Mouse (Mus musculus): ENCODE measurements around the gene Chm. TPM values are rescaled to one million over a fixed set of nuclear protein-coding genes. Genes with fewer than 3 reads are reported as not detected.
A peak's percentile ranks its signal among the peaks of the same experiment; 100 is the strongest.
"Not testable (repeated sequence)": the region's sequence is repeated elsewhere in the genome, so short reads cannot be mapped to it uniquely, and the experiment has no call there.

Chm gene
- 10 to 100 TPM; 36.5 to 50.9 (median 43.0) TPM for total RNA-seq (2022)

DNA sequence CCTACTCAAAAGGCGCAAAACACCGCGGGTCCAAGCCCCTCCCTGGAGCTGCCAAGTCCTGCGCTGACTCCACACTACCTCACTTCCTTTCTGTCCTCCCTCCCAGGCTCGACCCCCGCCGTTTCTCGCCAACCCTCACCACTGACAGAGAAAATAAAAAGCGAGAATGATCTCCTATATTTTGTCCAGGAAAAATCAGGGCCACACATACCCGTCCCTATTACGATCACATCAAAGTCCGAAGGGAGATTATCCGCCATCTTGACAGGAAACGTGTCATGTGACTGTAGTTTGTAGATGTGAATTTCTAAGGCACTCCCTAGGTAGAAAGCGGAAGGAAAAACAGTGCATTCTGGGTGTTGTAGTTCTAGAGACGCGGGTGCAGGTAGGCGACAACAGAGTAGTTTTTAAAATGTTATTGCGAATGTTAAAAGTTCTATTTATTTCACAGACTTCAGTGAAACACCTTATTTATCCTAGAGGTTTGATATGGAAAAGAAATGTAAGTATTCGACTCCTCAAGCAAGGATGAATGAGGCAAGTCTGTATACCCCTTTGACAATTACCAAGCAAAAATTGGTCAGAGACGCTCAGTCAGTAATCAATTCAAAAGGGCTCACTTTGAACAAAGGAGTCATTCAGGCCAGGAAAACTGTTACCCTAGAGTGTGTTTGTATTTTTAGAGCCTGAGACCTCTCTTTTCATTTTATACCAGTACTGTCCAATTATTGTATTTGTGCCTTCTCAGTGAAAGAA, at the start of gene Chm:
Gene Chm (minus strand): TSS at position 288 of the 756 bp plus-strand sequence.
- DNase-seq (ENCODE audit: low spot score in 2 of 2): peak; percentile 33 to 42

DNA sequence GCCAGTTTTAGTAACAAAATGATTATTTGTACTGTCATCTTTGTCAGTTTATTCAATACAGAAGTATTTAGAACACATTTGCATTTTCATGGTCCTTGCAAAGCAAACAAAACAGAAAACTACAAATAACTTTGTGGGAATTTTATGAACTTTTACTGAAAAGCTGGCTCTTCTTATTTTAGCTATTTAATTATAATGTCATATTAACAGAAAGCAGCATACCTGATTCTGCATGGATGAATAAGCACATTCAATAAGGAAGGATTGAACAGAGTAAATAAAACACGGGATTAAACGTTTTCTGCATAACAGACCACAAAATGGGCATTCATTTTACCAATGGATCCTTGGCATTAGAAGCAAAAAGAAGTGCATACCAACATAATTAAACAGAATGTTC, 8.6 kb upstream of the Chm start:
- DNase-seq (ENCODE audit: low spot score in 2 of 2): no peak

DNA sequence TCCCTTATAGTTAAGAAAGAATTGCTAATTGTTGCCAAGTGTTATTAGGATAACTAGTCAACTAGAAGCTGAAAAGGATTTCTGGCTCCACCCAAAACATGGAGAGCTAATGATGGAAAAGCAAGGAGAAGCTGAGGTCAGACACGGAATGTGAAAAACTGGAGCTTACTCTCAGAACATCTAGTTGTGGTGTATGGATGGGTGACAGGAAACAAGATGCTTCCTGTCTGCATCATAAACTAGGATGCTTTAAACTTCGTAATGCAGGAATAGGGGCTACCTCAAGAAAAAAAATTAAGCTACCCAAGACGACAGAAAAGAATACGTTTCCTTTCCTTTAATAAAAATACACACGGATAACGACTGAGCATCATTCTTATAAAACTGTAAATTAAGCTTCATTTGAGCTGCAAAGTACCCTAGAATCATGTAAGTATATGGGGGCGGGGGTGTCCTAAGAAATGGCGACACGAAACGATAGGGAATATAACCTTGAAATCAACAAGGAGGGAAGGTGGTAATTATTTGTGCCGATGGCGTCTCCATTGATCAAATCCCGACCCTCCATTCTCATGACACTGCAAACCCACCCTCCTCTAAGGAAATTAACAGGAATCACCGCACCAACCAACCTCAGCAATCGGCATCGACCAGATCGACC, 618 bp downstream of the Chm start:
- no peak for DNase-seq (ENCODE audit: low spot score in 2 of 2)

DNA sequence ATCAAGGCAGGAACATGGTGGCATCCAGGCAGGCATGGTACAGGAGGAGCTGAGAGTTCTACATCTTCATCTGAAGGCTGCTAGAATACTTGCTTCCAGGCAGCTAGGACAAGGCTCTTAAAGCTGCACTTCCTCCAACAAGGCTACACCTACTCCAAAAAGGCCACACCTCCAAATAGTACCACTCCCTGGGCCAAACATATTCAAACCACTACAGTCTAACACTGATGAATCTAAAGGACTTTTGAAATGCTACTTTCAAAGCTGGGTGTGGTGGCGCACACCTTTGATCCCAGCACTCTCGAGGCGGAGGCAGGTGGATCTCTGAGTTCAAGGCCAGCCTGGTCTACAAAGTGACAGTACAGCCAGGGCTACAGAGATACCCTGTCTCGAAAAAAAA, 4.5 kb downstream of the Chm start:
- DNase-seq (ENCODE audit: low spot score in 2 of 2): not testable (repeated sequence)

DNA sequence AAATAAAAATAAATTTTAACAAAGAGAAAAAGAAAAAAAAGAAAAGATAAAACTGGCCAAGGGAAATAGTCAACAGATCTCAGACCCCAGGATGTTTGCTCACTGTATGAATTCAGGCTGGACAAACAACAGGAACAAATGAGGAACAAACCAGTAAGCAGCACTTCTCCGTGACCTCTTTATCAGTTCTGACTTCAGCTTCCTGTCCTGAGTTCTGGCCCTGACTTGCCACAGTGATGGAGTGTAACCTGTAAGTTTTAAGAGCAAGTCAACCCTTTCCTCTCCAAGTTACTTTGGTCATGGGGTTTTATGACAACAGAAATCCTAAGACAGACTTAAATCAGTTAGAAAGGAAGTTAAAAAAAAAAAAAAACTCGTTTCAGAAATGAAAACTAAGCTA, 12.6 kb downstream of the Chm start:
- no peak for DNase-seq (ENCODE audit: low spot score in 2 of 2)

DNA sequence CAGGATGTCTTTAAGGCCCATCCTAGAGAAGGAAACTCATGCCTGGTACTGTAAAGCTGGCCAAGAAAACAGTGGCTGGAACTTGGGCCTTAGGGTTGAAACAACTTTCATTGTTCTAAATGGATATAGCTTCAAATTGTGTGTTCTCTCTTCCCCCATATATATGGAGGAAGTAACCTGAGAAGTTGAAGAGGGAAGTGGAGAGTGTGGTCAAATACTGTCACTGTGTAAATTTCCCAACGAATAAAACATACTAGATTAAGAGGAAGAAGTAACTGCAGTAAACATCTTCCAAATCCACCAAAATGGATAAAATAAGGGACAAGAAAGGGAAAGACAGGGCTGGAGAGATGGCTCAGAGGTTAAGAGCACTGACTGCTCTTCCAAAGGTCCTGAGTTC, 13.0 kb downstream of the Chm start:
- no peak for DNase-seq (ENCODE audit: low spot score in 2 of 2)

DNA sequence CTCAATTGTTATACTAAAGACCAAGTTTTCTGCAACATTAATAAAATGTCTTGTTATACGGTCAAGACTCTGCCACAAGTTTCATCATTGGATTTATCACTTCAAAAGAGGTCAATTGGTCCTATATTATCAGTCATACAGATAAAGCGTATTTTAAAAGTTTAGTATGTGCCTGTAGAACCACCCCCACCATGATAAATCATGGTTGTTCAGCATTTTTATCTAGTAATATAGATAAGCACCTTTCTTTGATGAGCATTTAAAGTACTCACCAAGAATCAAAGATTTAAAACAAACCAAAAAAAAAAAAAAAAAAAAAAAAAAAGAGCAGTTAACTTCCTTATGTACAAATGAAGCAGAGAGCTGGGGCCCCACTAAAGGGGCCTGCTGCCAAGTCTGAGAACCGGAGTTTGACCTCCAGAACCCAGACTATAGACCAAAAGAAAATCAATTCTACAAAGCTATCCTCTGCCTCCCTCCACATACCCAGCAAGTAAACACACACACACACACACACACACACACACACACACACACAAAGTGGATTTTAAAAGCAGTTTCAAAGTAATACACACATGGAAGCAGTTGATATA, 25.0 kb downstream of the Chm start:
- no peak for DNase-seq (ENCODE audit: low spot score in 2 of 2)

DNA sequence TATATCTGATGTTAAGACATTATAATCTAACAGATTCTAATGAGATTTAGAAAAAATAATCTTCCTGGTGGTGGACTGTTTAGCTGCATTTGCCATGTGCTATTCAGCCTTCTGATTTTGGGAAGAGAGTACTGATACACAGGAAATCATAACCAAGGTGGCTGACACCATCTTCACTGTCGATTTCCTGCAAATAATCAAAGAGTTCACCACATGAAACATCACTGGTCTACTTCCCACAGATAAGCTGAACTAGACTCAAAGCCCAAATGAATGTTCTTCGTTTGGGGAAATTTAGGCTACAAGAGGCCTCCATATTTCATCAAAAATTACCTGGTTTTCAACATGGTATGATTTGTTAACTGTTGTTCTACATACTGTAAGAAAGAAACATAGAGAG, 101.1 kb downstream of the Chm start:
- DNase-seq (ENCODE audit: low spot score in 2 of 2): no peak

DNA sequence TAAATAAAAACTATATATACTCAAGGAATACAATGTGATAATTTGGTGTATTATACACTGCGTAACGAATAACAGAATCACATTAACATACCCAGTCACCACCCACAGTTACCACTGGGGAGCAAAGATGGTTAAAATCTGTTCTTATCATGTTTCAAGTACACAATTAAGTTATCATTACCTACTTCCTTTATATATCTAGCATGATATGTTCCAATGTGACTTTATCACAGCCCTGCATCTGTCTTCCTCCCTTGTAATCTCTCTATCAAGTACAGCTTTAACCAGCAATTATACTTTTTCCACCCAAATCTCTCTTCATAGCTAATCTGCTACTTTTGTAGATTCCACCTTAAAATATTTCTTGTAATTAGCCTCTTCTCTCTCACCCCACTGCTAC, 109.3 kb downstream of the Chm start:
- DNase-seq (ENCODE audit: low spot score in 2 of 2): no peak

DNA sequence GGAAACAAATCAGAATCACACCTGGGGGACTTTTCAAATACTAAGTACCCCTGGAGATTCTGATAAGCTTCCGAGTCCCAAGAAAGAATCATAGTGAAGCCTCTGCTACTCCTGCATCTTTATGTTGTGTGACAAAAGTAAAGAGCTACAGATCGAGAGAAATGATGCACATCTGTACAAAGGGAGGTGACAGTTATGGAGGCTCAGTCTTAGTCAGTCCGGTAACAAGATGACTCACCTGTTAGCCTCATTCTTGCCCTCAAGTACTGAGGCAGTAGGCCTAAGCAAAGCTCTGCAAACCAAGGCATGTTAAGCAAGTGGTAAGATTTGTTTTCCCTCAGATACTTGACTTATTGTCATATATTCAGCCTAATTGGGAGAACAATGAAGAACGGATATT, 110.5 kb downstream of the Chm start:
- DNase-seq (ENCODE audit: low spot score in 2 of 2): no peak

DNA sequence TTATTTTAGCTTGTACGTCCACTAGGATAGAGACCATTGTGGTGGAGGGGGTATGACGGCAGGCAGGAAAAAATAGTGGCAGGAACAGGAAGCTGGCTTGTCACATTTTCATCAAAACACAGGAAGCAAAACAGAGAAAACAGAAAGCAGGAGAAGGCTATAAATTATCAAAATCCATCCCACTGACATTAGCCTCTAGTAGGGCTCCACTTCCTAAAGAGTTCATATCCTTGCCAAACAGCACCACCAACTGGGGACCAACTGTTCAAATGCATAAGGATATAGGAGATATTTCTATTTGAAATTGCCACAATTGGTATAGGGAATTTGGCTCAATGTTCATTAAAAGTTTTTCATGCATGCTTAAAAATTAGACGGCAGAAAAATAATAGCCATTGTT, 181.7 kb downstream of the Chm start:
- DNase-seq (ENCODE audit: low spot score in 2 of 2): no peak

DNA sequence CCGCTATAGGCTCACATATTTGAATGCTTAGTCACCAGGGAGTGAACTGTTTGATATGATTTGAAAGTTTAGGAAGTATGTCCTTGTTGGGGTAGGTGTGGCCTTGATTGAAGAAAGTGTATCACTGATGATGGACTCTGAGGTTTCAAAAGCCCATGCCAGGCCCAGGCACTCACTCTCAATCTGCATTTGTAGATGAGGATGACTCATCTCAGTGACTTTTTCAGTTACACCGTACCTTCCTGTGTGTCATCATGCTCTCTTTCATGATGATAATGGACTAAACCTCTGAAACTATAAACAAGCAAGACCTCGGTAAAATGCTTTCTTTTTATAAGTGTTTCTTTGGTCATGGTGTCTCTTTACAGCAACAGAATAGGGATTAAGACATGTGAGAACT, 183.1 kb downstream of the Chm start:
- DNase-seq (ENCODE audit: low spot score in 2 of 2): no peak

Small RNAs within 50 kb of the gene (microRNA-seq; reads per million reads assigned to microRNA genes)
- gene Mir361: 5,818 to 6,659 reads per million in 2 experiments

Other genes starting within 250 kb of the Chm start
- gene Dach2, start 112.0 kb upstream of the Chm start, total RNA-seq (2022): 1 to 10 TPM in 2 of 4 experiments, under 1 TPM in 2; 0.63 to 1.3 (median 1.0) TPM

All from layer of hippocampus, adult 8-10 months (tissue).